In genomic region chr7:97770841-97771620, GRCm38 (mm10) we compare ENCODE assay signal across 20 mouse cellular contexts. TPM values are rescaled to one million over a fixed set of nuclear protein-coding genes. Genes with fewer than 3 reads are reported as not detected.
DNase-seq lines count a peak whose midpoint lies in the region; TF ChIP-seq lines count a peak whose summit lies in the region.
"Had no signal": no experiment of that assay in that cellular context is flagged by ENCODE, and none has a peak within 500 bp of the region (broad histone marks: within the 10 kb centered on the region; RNA-seq: fewer than 3 reads in every experiment).

No protein-coding gene starts in this region.

- no peak overlapping the region for H3ac ChIP-seq in myocyte (ENCODE audit: control insufficient read depth, insufficient read length)

- no peak for TF ChIP-seq POLR2A in testis, adult 2 months (IDR thresholded peaks at IDR 0.05; ENCODE audit: control insufficient read depth, low read depth, low read length)
- TF ChIP-seq POLR2A in myocyte (IDR thresholded peaks at IDR 0.05; ENCODE audit: insufficient read length, low read depth) = no peak

- peak; percentile 34 to 48 for DNase-seq in adrenal gland, postnatal 36 days
- DNase-seq in adrenal gland, postnatal 10 days = no peak
- DNase-seq in heart, adult 9 months (ENCODE audit: low spot score in 2 of 2) = peak; percentile 20 to 35
- DNase-seq in heart, postnatal 4 days = no peak
- DNase-seq in testis, postnatal 10 days (ENCODE audit: low spot score) = no peak
- no peak for DNase-seq in right cerebral cortex, postnatal 10 days (ENCODE audit: low spot score in 2 of 2)
- DNase-seq: adrenal gland, adult 8-10 months; B cell, adult 2 months; gastrocnemius, postnatal 25 days; liver; liver, postnatal 0 days; lung, postnatal 36 days; right cerebral cortex, postnatal 25 days; thymus, postnatal 14 days had no signal

- TF ChIP-seq CTCF in testis, adult 2 months (IDR thresholded peaks at IDR 0.05; ENCODE audit: control insufficient read depth, insufficient read depth, insufficient replicate concordance, low read depth, low read length) = no peak

- peak overlapping the region; percentile 58 for H3K4me2 ChIP-seq in myocyte (ENCODE audit: low read depth)
- H3K4me2 ChIP-seq: forebrain, embryonic 13.5 days; heart, embryonic 13.5 days; neural tube, embryonic 12.5 days had no signal

- peaks cover under 1% of the 10 kb centered on the region; the same call in 1 of the 2 replicates for H3K4me1 ChIP-seq in testis, adult 2 months (ENCODE audit: control insufficient read depth, insufficient read depth, low read length)
- H3K4me1 ChIP-seq: forebrain, embryonic 13.5 days; heart, embryonic 13.5 days; neural tube, embryonic 12.5 days had no signal

- H3K27ac ChIP-seq in testis, adult 2 months (ENCODE audit: control insufficient read depth, insufficient read depth, low read depth, low read length) = 0 out of 2 replicates have a peak overlapping the region, but pooled peaks have one; percentile 4
- H3K27ac ChIP-seq: forebrain, embryonic 13.5 days; heart, embryonic 13.5 days; midbrain, embryonic 10.5 days; neural tube, embryonic 12.5 days had no signal

- H3K4me3 ChIP-seq in testis, adult 2 months (ENCODE audit: control insufficient read depth, low read depth, low read length) = no peak overlapping the region
- H3K4me3 ChIP-seq in myocyte = no peak overlapping the region
- H3K4me3 ChIP-seq: forebrain, embryonic 13.5 days; heart, embryonic 13.5 days; midbrain, embryonic 10.5 days; neural tube, embryonic 12.5 days had no signal

- H3K36me3 ChIP-seq in testis, adult 2 months (ENCODE audit: control insufficient read depth, insufficient read depth, low read length) = no peaks in the 10 kb centered on the region
- H3K36me3 ChIP-seq in myocyte (ENCODE audit: control insufficient read depth, insufficient read depth) = no peaks in the 10 kb centered on the region
- H3K36me3 ChIP-seq: heart, embryonic 13.5 days; midbrain, embryonic 10.5 days; neural tube, embryonic 12.5 days had no signal

- H3K79me2 ChIP-seq in myocyte (ENCODE audit: control insufficient read depth, insufficient read depth) = no peaks in the 10 kb centered on the region

- no peaks in the 10 kb centered on the region for H3K27me3 ChIP-seq in testis, adult 2 months (ENCODE audit: control insufficient read depth, insufficient read depth, low read length)
- no peaks in the 10 kb centered on the region for H3K27me3 ChIP-seq in myocyte (ENCODE audit: control insufficient read depth, insufficient read depth, insufficient read length)
- H3K27me3 ChIP-seq: forebrain, embryonic 13.5 days; heart, embryonic 13.5 days; neural tube, embryonic 12.5 days had no signal

TF ChIP-seq in myocyte, 11 proteins besides CTCF, POLR2A, EP300 and RAD21:
- TF ChIP-seq TCF12 (IDR thresholded peaks at IDR 0.05; ENCODE audit: insufficient read depth, poor library complexity, severe bottlenecking) (no peak), REST (IDR thresholded peaks at IDR 0.05; ENCODE audit: insufficient read depth, insufficient read length) (no peak), TCF3 (IDR thresholded peaks at IDR 0.05; ENCODE audit: insufficient read length, low read depth) (no peak), SRF (IDR thresholded peaks at IDR 0.05; ENCODE audit: control insufficient read depth, insufficient read length, low read depth) (no peak)

RNA-seq across cellular contexts. Expression of gene Pak1, which starts 17.3 kb away (rescaled TPM):
- total RNA-seq in adrenal gland, postnatal 36 days (2021) = 10 to 100 TPM; 18.8 to 25.0 TPM
- total RNA-seq in adrenal gland, postnatal 10 days (2021) = 10 to 100 TPM; 17.7 to 20.7 TPM
- 1 to 10 TPM in 1 of 2 experiments, under 1 TPM in 1; 0.91 to 1.8 TPM for total RNA-seq in heart, postnatal 4 days (2021)
- 3.1 and 4.7 TPM in 2 replicates for polyA plus RNA-seq in testis, adult 2 months (2012; rRNA removed)
- polyA plus RNA-seq in myocyte (2012; fragmentation: generic; extraction: Trizol) = 33.2 TPM

RNA-seq across cellular contexts. Expression of gene Aqp11, which starts 32.9 kb away (rescaled TPM):
- 1 to 10 TPM; 2.9 to 3.8 TPM for total RNA-seq in adrenal gland, postnatal 36 days (2021)
- 1 to 10 TPM; 6.5 to 6.9 TPM for total RNA-seq in adrenal gland, postnatal 10 days (2021)
- total RNA-seq in heart, postnatal 4 days (2021) = 1 to 10 TPM; 1.1 to 1.9 TPM
- 872 and 875 TPM in 2 replicates for polyA plus RNA-seq in testis, adult 2 months (2012; rRNA removed)
- polyA plus RNA-seq in myocyte (2012; fragmentation: generic; extraction: Trizol) = 0.56 TPM

Comparison
In these comparisons a context has a peak if more than half of its experiments do, and no peak if none do; other contexts are left out.
1. DNase-seq: peak in adrenal gland, postnatal 36 days (2 of 2) and heart, adult 9 months (2 of 2); none in adrenal gland, postnatal 10 days (single experiment), heart, postnatal 4 days (single experiment), testis, postnatal 10 days (single experiment) and right cerebral cortex, postnatal 10 days (0 of 2).
2. RNA of gene Pak1, which starts 17.3 kb away (total RNA-seq): 18.8 to 25.0 TPM in adrenal gland, postnatal 36 days and 17.7 to 20.7 TPM in adrenal gland, postnatal 10 days; 0.91 to 1.8 TPM in heart, postnatal 4 days; every median in the first group is over 4 times any median in the second.